Mouse (Mus musculus) heart, embryonic 12.5 days (tissue): ENCODE results near the gene Tbx15. TPM values are rescaled to one million over a fixed set of nuclear protein-coding genes. Genes with fewer than 3 reads are reported as not detected.

ENCODE experiments used
- ATAC-seq: fragments of 200-750 bp; cut with Nextera tagmentation; 2 replicates; pipeline ENCODE4 v1.8.0; 2017; ENCODE audit warnings: moderate TSS enrichment, moderate library complexity; ENCODE audit not compliant: insufficient number of reproducible peaks, low FRiP score
- H3K27ac ChIP-seq: fragments of 300-500 bp; sonication (generic); 2 replicates; pipeline ENCODE4 v1.5.1; 2016; ENCODE audit warnings: mild to moderate bottlenecking, moderate library complexity; ENCODE audit not compliant: poor library complexity, severe bottlenecking
- H3K27me3 ChIP-seq: fragments of 300-500 bp; sonication (generic); replicated peaks from 2 replicates; pipeline ENCODE4 v1.6.1; 2016; ENCODE audit warnings: mild to moderate bottlenecking, moderate library complexity
- H3K36me3 ChIP-seq: fragments of 300-500 bp; sonication (generic); 2 replicates; pipeline ENCODE4 v1.6.1; 2016; ENCODE audit warnings: mild to moderate bottlenecking, moderate library complexity
- H3K4me1 ChIP-seq: fragments of 300-500 bp; sonication (generic); replicated peaks from 2 replicates; pipeline ENCODE4 v1.6.1; 2016; ENCODE audit warnings: mild to moderate bottlenecking
- H3K4me2 ChIP-seq: fragments of 300-500 bp; sonication (generic); 2 replicates; pipeline ENCODE4 v1.6.1; 2016; ENCODE audit warnings: mild to moderate bottlenecking, moderate library complexity
- H3K4me3 ChIP-seq: fragments of 300-500 bp; sonication (generic); 2 replicates; pipeline ENCODE4 v1.5.1; 2016; ENCODE audit warnings: mild to moderate bottlenecking
- H3K9ac ChIP-seq: fragments of 300-500 bp; sonication (generic); 2 replicates; pipeline ENCODE4 v1.6.1; 2016; ENCODE audit warnings: mild to moderate bottlenecking, moderate library complexity
- H3K9me3 ChIP-seq: fragments of 300-500 bp; sonication (generic); replicated peaks from 2 replicates; pipeline ENCODE4 v1.6.1; 2016; ENCODE audit warnings: mild to moderate bottlenecking, moderate library complexity
- WGBS: fragments of 180-500 bp; shearing (Covaris S2); methylation state at CpG from one replicate; pipeline ENCODE4 v1.1.7; 2016; 5-methylcytosine and 5-hydroxymethylcytosine counted together
- polyA plus RNA-seq: library from polyadenylated mRNA; unstranded; fragments of >200 nt; fragmentation: Nextera tagmentation; extraction: Ambion mirVana; gene quantifications from 2 replicates; pipeline ENCODE4 v1.2.1, GENCODE M21; 2016

Gene Tbx15
- polyA plus RNA-seq, 1 experiment from 2014 or later = 0.11 TPM

GRCm38 (mm10) chr3:99249906-99250305 is 9.7 kb downstream of the Tbx15 start:
- no peak overlapping the region for H3K4me2 ChIP-seq
- H3K27ac ChIP-seq = no peak overlapping the region
- under 1% methylated on average over 6 of the region's 6 CpGs for WGBS
- peaks cover 15% of the 10 kb centered on the region; the same call in 1 of the 2 replicates for H3K4me1 ChIP-seq
- 0 out of 2 replicates have a peak, but pooled peaks cover 3% of the 10 kb centered on the region for H3K9me3 ChIP-seq
- no peaks in the 10 kb centered on the region for H3K36me3 ChIP-seq
- no peak overlapping the region for H3K4me3 ChIP-seq
- ATAC-seq = no peak
- H3K27me3 ChIP-seq = peaks cover 89% of the 10 kb centered on the region
- no peak overlapping the region for H3K9ac ChIP-seq

DNA sequence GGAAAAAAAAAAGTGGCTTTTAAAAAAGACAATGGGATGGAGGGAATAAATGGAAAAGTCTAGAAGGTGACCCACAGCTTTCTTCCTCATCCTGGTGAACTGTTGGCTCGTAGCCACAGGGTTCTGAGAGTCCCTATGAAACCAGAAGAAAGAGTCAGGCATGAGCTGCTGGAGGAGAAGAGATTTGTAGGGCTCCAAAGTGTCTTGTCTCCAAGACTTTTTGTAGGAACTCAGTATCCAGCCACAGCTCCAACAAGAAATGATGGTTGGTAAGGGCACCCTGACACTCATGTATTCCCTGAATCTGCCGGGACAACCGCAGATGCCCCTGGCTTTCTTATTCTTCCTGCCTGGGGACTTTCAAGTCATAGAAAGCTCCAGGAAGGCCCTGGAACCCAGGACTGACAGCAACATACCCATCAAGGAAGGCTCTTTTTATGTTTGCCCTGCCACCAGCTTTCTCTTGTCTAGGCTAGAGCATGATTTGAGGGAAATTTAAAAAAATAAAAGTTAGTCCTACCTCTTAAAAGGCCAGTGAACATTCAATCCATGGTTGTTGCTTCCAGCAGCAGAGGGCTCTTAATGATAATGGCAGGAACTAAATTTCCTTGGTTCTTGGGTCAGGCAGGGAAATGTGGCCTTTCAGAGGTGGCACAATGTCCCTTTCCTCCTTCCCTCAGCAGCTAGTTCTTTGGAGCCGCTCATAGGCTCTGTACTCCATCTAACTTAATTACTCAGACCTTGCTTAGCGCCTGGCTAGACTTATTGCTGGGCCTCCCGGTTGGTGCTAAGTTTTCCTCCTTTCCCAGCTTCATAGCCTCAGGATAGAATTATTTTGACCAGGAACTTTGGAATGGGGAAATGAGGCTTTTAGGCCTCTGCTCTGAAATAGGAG is 11.3 kb downstream of the Tbx15 start:
- Histone ChIP-seq H3K4me2 (no peak overlapping the region), H3K9me3 (0 out of 2 replicates have a peak, but pooled peaks cover 3% of the 10 kb centered on the region), H3K36me3 (no peaks in the 10 kb centered on the region), H3K4me3 (no peak overlapping the region), H3K9ac (no peak overlapping the region), H3K4me1 (peaks cover 17% of the 10 kb centered on the region; the same call in 1 of the 2 replicates), H3K27me3 (peaks cover 87% of the 10 kb centered on the region), H3K27ac (no peak overlapping the region)
- WGBS = 20% methylated on average over 6 of the region's 6 CpGs
- no peak for ATAC-seq

DNA sequence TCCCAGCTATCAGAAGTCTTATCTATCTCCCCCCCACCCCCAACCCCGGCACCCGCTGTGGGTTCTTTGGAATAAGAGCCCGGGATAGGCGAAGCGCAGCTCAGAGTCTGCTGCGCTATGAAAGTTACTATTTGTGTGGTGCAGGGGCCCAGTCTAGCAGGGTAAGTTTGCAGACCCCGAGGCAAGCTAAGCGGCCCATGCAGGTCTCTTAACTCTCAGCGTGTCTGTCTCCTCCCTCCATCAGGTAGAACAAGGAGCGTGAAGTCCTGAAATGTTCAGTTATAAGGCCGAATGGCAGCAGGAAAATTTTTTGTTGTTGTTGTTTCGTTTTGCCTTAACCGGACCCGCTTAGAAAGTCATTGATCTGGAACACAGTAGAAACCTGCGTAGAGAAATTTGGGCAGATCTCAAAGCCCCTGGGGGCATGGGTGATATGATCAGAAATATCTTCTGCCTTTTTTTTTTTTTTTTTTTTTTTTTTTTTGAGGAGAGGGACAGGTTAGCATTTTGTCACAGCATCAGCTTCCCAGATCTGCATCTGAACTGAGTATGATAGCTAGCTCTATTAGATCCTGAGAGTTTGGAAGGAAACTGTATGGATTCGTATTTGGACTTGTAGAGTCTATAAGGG is 12.4 kb downstream of the Tbx15 start:
- 2% methylated on average over 16 of the region's 16 CpGs for WGBS
- Histone ChIP-seq H3K27me3 (peaks cover 87% of the 10 kb centered on the region), H3K9me3 (0 out of 2 replicates have a peak, but pooled peaks cover 3% of the 10 kb centered on the region), H3K9ac (no peak overlapping the region), H3K36me3 (no peaks in the 10 kb centered on the region), H3K4me2 (peak overlapping the region; percentile 96; the same call in 1 of the 2 replicates), H3K4me1 (peaks cover 17% of the 10 kb centered on the region; the same call in 1 of the 2 replicates), H3K27ac (no peak overlapping the region), H3K4me3 (peak overlapping the region; percentile 57)
- no peak for ATAC-seq

DNA sequence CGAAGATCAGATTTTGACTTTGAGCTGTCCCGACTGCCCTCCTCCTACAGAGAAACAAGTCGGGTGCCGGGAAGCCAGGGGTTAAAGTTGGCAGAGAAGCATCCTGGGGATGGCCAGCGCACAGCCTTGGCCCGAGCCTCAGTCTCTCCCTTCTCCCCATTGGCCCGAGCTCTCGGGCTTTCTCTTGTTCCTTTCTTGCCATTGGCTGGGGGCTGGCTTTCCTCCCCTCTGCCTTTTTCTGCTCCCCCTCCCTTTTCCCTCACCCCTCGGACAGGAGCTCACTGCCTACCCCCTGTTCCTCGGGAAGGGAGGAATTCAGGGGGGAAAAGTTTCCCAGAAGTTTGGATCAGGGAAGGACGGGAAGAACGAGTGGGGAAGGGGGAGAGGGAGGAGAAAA is 12.9 kb downstream of the Tbx15 start:
- H3K27ac ChIP-seq = no peak overlapping the region
- 0 out of 2 replicates have a peak, but pooled peaks have one; percentile 21 for ATAC-seq
- no peak overlapping the region for H3K9ac ChIP-seq
- H3K4me2 ChIP-seq = peak overlapping the region; percentile 96
- no peaks in the 10 kb centered on the region for H3K36me3 ChIP-seq
- peaks cover 17% of the 10 kb centered on the region; the same call in 1 of the 2 replicates for H3K4me1 ChIP-seq
- H3K4me3 ChIP-seq = peak overlapping the region; percentile 57
- 0 out of 2 replicates have a peak, but pooled peaks cover 3% of the 10 kb centered on the region for H3K9me3 ChIP-seq
- WGBS = 1% methylated on average over 12 of the region's 12 CpGs
- H3K27me3 ChIP-seq = peaks cover 87% of the 10 kb centered on the region

GRCm38 (mm10) chr3:99253497-99254451 is 13.6 kb downstream of the Tbx15 start:
- peaks cover 17% of the 10 kb centered on the region; the same call in 1 of the 2 replicates for H3K4me1 ChIP-seq
- H3K4me3 ChIP-seq = peak overlapping the region; percentile 57
- under 1% methylated on average over 73 of the region's 73 CpGs for WGBS
- peak overlapping the region; percentile 96 for H3K4me2 ChIP-seq
- H3K9me3 ChIP-seq = 0 out of 2 replicates have a peak, but pooled peaks cover 3% of the 10 kb centered on the region
- peak; percentile 22 for ATAC-seq
- H3K9ac ChIP-seq = peak overlapping the region; percentile 52; the same call in 1 of the 2 replicates
- H3K27ac ChIP-seq = no peak overlapping the region
- H3K36me3 ChIP-seq = no peaks in the 10 kb centered on the region
- peaks cover 87% of the 10 kb centered on the region for H3K27me3 ChIP-seq

- no peak overlapping the region for H3K4me2 ChIP-seq
- peaks cover 85% of the 10 kb centered on the region for H3K27me3 ChIP-seq
- no peak overlapping the region for H3K27ac ChIP-seq
- H3K4me3 ChIP-seq = no peak overlapping the region; the same call in 1 of the 2 replicates
- ATAC-seq = no peak
- WGBS = 3% methylated on average over 15 of the region's 15 CpGs
- no peak overlapping the region for H3K9ac ChIP-seq
- H3K36me3 ChIP-seq = no peaks in the 10 kb centered on the region
- 0 out of 2 replicates have a peak, but pooled peaks cover 3% of the 10 kb centered on the region for H3K9me3 ChIP-seq
- peaks cover 14% of the 10 kb centered on the region; the same call in 1 of the 2 replicates for H3K4me1 ChIP-seq
Measured at GRCm38 (mm10) chr3:99254559-99255151, 14.5 kb downstream of the Tbx15 start.

- no peak for ATAC-seq
- peaks cover 80% of the 10 kb centered on the region for H3K27me3 ChIP-seq
- no peak overlapping the region for H3K4me2 ChIP-seq
- peaks cover 14% of the 10 kb centered on the region; the same call in 1 of the 2 replicates for H3K4me1 ChIP-seq
- 0 out of 2 replicates have a peak, but pooled peaks cover 3% of the 10 kb centered on the region for H3K9me3 ChIP-seq
- WGBS = 4% methylated on average over 11 of the region's 11 CpGs
- H3K36me3 ChIP-seq = no peaks in the 10 kb centered on the region
- no peak overlapping the region for H3K9ac ChIP-seq
- H3K27ac ChIP-seq = no peak overlapping the region
- no peak overlapping the region for H3K4me3 ChIP-seq
Measured at GRCm38 (mm10) chr3:99255411-99256365, 15.5 kb downstream of the Tbx15 start.

DNA sequence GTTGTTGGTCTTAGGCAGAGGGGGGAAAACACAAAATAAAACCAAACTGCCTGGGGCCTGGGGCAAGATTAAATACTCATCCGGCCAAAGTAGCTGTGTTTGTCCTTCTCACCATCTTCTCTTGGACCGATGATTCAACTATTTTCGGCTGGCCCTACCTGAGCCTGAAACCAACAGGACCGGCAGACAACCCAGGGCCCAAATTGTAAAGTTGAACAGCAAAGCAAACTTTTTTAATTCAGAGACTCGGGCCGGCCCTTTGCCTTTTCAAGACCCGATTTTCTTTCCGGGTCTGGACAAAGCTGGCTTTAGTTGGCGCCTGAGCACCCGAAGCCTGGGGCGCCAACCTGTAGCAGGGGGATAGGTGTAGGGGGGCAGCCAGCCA is 16.2 kb downstream of the Tbx15 start:
- H3K4me2 ChIP-seq = no peak overlapping the region
- H3K4me1 ChIP-seq = peaks cover 14% of the 10 kb centered on the region; the same call in 1 of the 2 replicates
- H3K36me3 ChIP-seq = no peaks in the 10 kb centered on the region
- WGBS = 6% methylated on average over 11 of the region's 11 CpGs
- H3K9ac ChIP-seq = no peak overlapping the region
- peaks cover 78% of the 10 kb centered on the region for H3K27me3 ChIP-seq
- ATAC-seq = no peak
- H3K9me3 ChIP-seq = 0 out of 2 replicates have a peak, but pooled peaks cover 5% of the 10 kb centered on the region
- H3K4me3 ChIP-seq = no peak overlapping the region
- H3K27ac ChIP-seq = no peak overlapping the region

DNA sequence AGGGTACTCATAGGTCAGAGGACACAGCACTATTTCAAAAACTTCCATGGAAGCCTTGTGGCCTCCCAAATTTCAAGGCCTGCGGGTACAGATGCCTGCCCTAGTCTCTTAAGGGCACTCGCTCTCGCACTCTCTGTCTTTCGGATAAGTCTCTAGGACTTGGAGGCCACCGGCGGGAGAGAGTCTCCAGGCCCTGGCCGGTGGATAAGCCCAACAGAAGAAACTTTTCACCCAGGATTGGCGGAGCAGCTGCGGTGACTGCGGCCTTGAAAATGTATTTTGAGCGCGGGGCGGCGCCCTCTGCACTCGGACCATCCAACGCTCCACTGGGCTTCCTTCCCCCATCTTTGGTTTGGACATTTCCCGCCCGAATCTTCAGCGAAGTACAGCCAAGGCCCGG is 16.6 kb downstream of the Tbx15 start:
- no peak overlapping the region for H3K27ac ChIP-seq
- no peak overlapping the region for H3K9ac ChIP-seq
- WGBS = 2% methylated on average over 20 of the region's 20 CpGs
- H3K27me3 ChIP-seq = peaks cover 78% of the 10 kb centered on the region
- peaks cover 14% of the 10 kb centered on the region; the same call in 1 of the 2 replicates for H3K4me1 ChIP-seq
- H3K36me3 ChIP-seq = no peaks in the 10 kb centered on the region
- H3K4me2 ChIP-seq = no peak overlapping the region; the same call in 1 of the 2 replicates
- 0 out of 2 replicates have a peak overlapping the region, but pooled peaks have one; percentile 3 for H3K4me3 ChIP-seq
- 0 out of 2 replicates have a peak, but pooled peaks cover 6% of the 10 kb centered on the region for H3K9me3 ChIP-seq
- ATAC-seq = no peak
